Mouse (Mus musculus): ENCODE measurements at regions not wholly inside any gene's neighbourhood (a gene's known extent, or its start where the extent isn't known, plus 50 kb on each side); places are given as distances from the start of the nearest gene placed in this dataset.

DNA sequence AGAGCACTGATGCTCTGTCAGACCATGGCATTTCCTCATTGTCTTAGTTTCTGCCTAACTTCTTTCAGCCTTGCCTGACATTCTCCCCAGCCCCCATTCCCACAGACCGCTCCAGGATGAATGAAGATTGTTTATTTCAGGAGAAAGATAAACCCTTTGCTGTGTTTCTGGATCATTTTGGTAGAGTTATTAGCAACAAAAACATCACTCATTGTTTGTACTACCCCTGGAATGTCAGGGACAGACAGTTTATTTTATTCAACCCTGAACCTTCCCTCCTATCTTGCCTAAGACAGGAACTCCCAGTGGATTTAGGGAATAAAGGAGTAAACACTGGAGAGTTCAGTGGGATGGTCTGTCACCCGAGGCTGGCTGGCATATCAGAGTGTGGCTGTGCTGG lies 484.3 kb downstream of the Dhx35 start:
- TF ChIP-seq CTCF (IDR thresholded peaks at IDR 0.05; ENCODE audit: low read depth, low read length) (no peak), POLR2AphosphoS5 (IDR thresholded peaks at IDR 0.05; ENCODE audit: insufficient replicate concordance, low read depth, low read length) (no peak)

Data from G1E (cell line).